Mouse (Mus musculus) brown adipose tissue, adult 24 weeks (tissue): ENCODE measurements at regions not wholly inside any gene's neighbourhood (a gene's known extent, or its start where the extent isn't known, plus 50 kb on each side); places are given as distances from the start of the nearest gene placed in this dataset.
A peak's percentile ranks its signal among the peaks of the same experiment; 100 is the strongest.

Source experiments
- H3K27ac ChIP-seq: fragments of 200-500 bp; replicated peaks from 2 replicates; pipeline ENCODE4 v1.5.1; 2012; ENCODE audit warnings: low read depth, mild to moderate bottlenecking, low read length
- H3K4me1 ChIP-seq: fragments of 200-500 bp; 2 replicates; pipeline ENCODE4 v1.6.1; 2012; ENCODE audit warnings: low read length, mixed read lengths; ENCODE audit not compliant: control insufficient read depth, insufficient read depth, insufficient read length
- H3K4me3 ChIP-seq: fragments of 200-500 bp; 2 replicates; pipeline ENCODE4 v1.5.1; 2012; ENCODE audit warnings: low read depth, mild to moderate bottlenecking, low read length, moderate library complexity; ENCODE audit not compliant: insufficient read depth

DNA sequence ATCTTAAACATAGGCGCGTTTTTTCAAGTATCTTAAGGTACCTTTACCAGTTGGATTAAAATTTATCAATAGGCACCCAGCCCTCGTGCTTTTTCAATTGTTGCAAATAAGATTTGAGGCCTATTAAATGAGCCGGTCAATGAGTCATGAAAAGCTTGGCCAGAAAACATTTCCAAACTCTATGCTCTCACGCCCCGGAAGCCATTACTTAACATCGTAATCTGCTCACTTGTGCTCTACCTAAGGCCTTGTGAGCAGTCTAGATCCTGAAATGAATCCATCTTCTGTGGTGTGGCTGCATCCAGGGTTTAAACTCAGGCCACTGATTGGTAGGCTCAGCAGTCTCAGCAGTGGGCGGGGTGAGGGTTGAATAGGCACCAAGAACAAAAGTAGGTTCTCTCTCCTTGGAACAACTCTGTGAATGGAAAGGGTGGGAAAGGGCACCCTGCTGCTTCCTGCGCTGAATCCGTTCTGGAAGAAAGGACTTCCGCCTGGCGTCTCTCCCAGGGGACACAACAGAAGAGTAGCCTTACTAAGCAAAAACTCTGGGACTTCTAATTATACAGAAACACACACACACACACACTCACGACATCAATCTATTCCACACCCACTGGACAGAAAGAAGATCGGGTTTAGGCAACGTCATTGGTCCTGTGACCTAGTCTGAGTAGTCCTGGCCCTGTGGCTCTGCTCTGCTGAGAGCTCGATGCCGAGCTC, 53.4 kb upstream of the Fmnl2 start:
- Histone ChIP-seq H3K4me3 (no peak overlapping the region), H3K27ac (peak overlapping the region; percentile 60), H3K4me1 (peaks cover 7% of the 10 kb centered on the region)

DNA sequence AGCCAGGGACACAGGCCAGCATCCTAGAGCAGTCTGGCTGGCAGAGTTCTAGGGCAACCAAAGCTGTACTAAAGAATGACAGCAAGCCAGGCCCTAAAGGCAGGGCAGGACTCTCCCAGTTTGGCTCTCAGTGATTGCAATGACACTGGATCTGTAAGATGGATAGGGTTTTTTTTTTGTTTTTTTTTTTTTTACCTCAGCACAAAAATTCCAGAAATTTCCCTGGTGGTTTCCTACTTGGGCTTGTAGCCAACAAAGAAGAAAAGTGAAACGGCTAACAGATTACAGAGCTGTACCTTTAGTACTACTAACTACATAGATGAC, 52.9 kb upstream of the Fmnl2 start:
- Histone ChIP-seq H3K27ac (peak overlapping the region; percentile 60), H3K4me1 (peaks cover 7% of the 10 kb centered on the region), H3K4me3 (no peak overlapping the region)

DNA sequence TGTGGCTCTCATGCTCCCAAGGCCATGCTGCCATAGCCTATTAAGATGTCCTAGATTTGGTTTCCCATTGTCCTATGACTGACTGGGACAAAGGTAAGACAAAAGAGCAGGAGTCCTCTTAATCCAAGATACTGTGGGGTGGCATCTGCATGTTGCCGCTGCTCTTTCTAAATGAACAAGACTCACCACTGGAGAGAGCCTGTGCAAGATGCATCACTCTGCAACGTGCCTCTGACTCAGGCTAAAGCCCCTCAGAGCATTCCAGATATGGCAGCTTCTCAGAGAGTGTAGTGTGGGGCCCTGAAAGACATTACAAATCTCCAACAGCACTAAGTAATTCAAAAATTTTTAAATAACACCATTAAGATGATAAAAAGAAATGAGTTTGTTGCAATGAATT, 49.8 kb upstream of the Fmnl2 start:
- no peak overlapping the region for H3K4me3 ChIP-seq
- peaks cover 7% of the 10 kb centered on the region for H3K4me1 ChIP-seq
- no peak overlapping the region for H3K27ac ChIP-seq
